Mouse (Mus musculus): ENCODE measurements around the gene Git2. TPM values are rescaled to one million over a fixed set of nuclear protein-coding genes. Genes with fewer than 3 reads are reported as not detected.

Git2 gene
- polyA plus RNA-seq, 2 experiments from 2014 or later, result 147 to 207 TPM

GRCm38 (mm10) chr5:114761980-114762379 lies 13.3 kb downstream of the Git2 start:
- no peak for ATAC-seq

- ATAC-seq, result no peak
These were observed 15.7 kb downstream of the Git2 start for GRCm38 (mm10) chr5:114759536-114760090.

- ATAC-seq, result no peak
These were observed 21.9 kb downstream of the Git2 start for GRCm38 (mm10) chr5:114753384-114753783.

- ATAC-seq, result no peak
These were observed 22.9 kb downstream of the Git2 start for GRCm38 (mm10) chr5:114752397-114752796.

GRCm38 (mm10) chr5:114750325-114750724 lies 25.0 kb downstream of the Git2 start:
- no peak for ATAC-seq

- no peak for ATAC-seq
These were observed 27.8 kb downstream of the Git2 start for GRCm38 (mm10) chr5:114747521-114747920.

- no peak for ATAC-seq
These were observed 28.4 kb downstream of the Git2 start for GRCm38 (mm10) chr5:114746886-114747285.

- ATAC-seq, result no peak
These were observed 29.7 kb downstream of the Git2 start for GRCm38 (mm10) chr5:114745581-114745980.

- no peak for ATAC-seq
These were observed 31.6 kb downstream of the Git2 start for GRCm38 (mm10) chr5:114743697-114744090.

GRCm38 (mm10) chr5:114742998-114743696 lies 32.2 kb downstream of the Git2 start:
- no peak for ATAC-seq

- ATAC-seq, result no peak
These were observed 32.7 kb downstream of the Git2 start for GRCm38 (mm10) chr5:114742572-114742971.

- ATAC-seq, result no peak
These were observed 34.7 kb downstream of the Git2 start for GRCm38 (mm10) chr5:114740595-114740994.

GRCm38 (mm10) chr5:114738707-114739241 lies 36.5 kb downstream of the Git2 start:
- ATAC-seq, result no peak

GRCm38 (mm10) chr5:114737090-114737887 lies 38.0 kb downstream of the Git2 start:
- no peak for ATAC-seq

GRCm38 (mm10) chr5:114733606-114734005 lies 41.7 kb downstream of the Git2 start:
- ATAC-seq, result no peak

GRCm38 (mm10) chr5:114731969-114732368 lies 43.3 kb downstream of the Git2 start:
- ATAC-seq, result no peak

- no peak for ATAC-seq
These were observed 43.8 kb downstream of the Git2 start for GRCm38 (mm10) chr5:114731498-114731897.

- ATAC-seq, result no peak
These were observed 45.2 kb downstream of the Git2 start for GRCm38 (mm10) chr5:114730129-114730528.

- no peak for ATAC-seq
These were observed 47.2 kb downstream of the Git2 start for GRCm38 (mm10) chr5:114728160-114728559.

GRCm38 (mm10) chr5:114722846-114723245 lies 52.5 kb downstream of the Git2 start:
- no peak for ATAC-seq

GRCm38 (mm10) chr5:114721969-114722368 lies 53.3 kb downstream of the Git2 start:
- ATAC-seq, result no peak

GRCm38 (mm10) chr5:114720784-114721183 lies 54.5 kb downstream of the Git2 start:
- no peak for ATAC-seq

- no peak for ATAC-seq
These were observed 55.4 kb downstream of the Git2 start for GRCm38 (mm10) chr5:114719928-114720270.

Measured in CD4-positive, CD25-positive, alpha-beta regulatory T cell, adult 4 months (primary cell).